In the genomic region with DNA sequence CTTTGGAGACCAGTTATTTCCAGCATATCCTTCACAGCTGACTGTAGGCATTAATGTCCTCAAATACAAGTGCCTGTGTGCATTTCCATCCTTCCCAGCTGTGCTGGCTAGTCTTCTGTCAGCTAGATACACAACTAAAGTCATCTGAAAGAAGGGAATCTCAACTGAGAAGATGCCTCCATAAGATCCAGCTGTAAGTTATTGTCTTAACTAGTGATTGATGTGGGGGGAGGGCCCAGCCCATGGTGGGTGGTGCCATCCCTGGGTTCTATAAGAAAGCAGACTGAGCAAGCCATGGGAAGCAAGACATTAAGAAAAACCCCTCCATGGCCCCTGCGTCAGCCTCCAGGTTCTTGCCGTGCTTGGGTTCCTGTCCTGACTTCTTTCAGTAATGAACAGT, we compare ENCODE assay signal across 8 mouse cellular contexts. TPM values are rescaled to one million over a fixed set of nuclear protein-coding genes. Genes with fewer than 3 reads are reported as not detected.
DNase-seq lines count a peak whose midpoint lies in the region; ATAC-seq lines count a peak whose summit lies in the region.

A gene (plus strand): TSS at position 301 of the 400 bp plus-strand sequence.

- no peak for DNase-seq in lung, postnatal 25 days (ENCODE audit: low spot score)
- DNase-seq in left cerebral cortex, postnatal 36 days (ENCODE audit: low spot score in 2 of 2) = no peak
- no peak for DNase-seq in spleen, postnatal 14 days (ENCODE audit: low spot score in 2 of 2)
- no peak for DNase-seq in urinary bladder, postnatal 14 days (ENCODE audit: low spot score)

- ATAC-seq in lung, embryonic 15.5 days (ENCODE audit: borderline replicate concordance, extremely low read depth, low FRiP score, low TSS enrichment) = no peak
- ATAC-seq in embryonic facial prominence, embryonic 13.5 days (ENCODE audit: insufficient number of reproducible peaks, insufficient read depth, low FRiP score, low TSS enrichment, low read depth) = no peak
- no peak for ATAC-seq in heart, embryonic 15.5 days (replicated peaks; ENCODE audit: insufficient number of reproducible peaks, insufficient read depth, low FRiP score, low read depth)
- ATAC-seq in neural tube, embryonic 13.5 days (ENCODE audit: low read depth) = no peak

- no peak within 1 kb of the TSS for H3K4me2 ChIP-seq in lung, embryonic 15.5 days
- no peak within 1 kb of the TSS for H3K4me2 ChIP-seq in embryonic facial prominence, embryonic 13.5 days
- H3K4me2 ChIP-seq in heart, embryonic 15.5 days = no peak within 1 kb of the TSS
- H3K4me2 ChIP-seq in neural tube, embryonic 13.5 days = no peak within 1 kb of the TSS

- 80% methylated on average over 2 of the region's 2 CpGs for WGBS in lung, embryonic 15.5 days
- 78% methylated on average over 2 of the region's 2 CpGs for WGBS in embryonic facial prominence, embryonic 13.5 days
- WGBS in heart, embryonic 15.5 days = 84% methylated on average over 2 of the region's 2 CpGs
- WGBS in neural tube, embryonic 13.5 days = 90% methylated on average over 2 of the region's 2 CpGs

- H3K27me3 ChIP-seq in lung, embryonic 15.5 days = no peaks in the 10 kb centered on the region
- H3K27me3 ChIP-seq in embryonic facial prominence, embryonic 13.5 days = no peaks in the 10 kb centered on the region
- H3K27me3 ChIP-seq in heart, embryonic 15.5 days = no peaks in the 10 kb centered on the region
- H3K27me3 ChIP-seq in neural tube, embryonic 13.5 days = no peaks in the 10 kb centered on the region

- peaks cover 40% of the 10 kb centered on the region for H3K4me1 ChIP-seq in lung, embryonic 15.5 days
- 0 out of 2 replicates have a peak, but pooled peaks cover 10% of the 10 kb centered on the region for H3K4me1 ChIP-seq in embryonic facial prominence, embryonic 13.5 days
- peaks cover 63% of the 10 kb centered on the region for H3K4me1 ChIP-seq in heart, embryonic 15.5 days (replicated peaks)
- H3K4me1 ChIP-seq in neural tube, embryonic 13.5 days (replicated peaks) = peaks cover 10% of the 10 kb centered on the region

- H3K36me3 ChIP-seq in lung, embryonic 15.5 days = no peaks in the 10 kb centered on the region
- no peaks in the 10 kb centered on the region for H3K36me3 ChIP-seq in embryonic facial prominence, embryonic 13.5 days
- H3K36me3 ChIP-seq in heart, embryonic 15.5 days = no peaks in the 10 kb centered on the region
- H3K36me3 ChIP-seq in neural tube, embryonic 13.5 days = no peaks in the 10 kb centered on the region

- H3K9ac ChIP-seq in lung, embryonic 15.5 days = no peak within 1 kb of the TSS
- no peak within 1 kb of the TSS for H3K9ac ChIP-seq in embryonic facial prominence, embryonic 13.5 days
- H3K9ac ChIP-seq in heart, embryonic 15.5 days = no peak within 1 kb of the TSS
- no peak within 1 kb of the TSS for H3K9ac ChIP-seq in neural tube, embryonic 13.5 days

- H3K9me3 ChIP-seq in lung, embryonic 15.5 days = no peaks in the 10 kb centered on the region
- no peaks in the 10 kb centered on the region for H3K9me3 ChIP-seq in embryonic facial prominence, embryonic 13.5 days
- H3K9me3 ChIP-seq in heart, embryonic 15.5 days (replicated peaks) = no peaks in the 10 kb centered on the region
- no peaks in the 10 kb centered on the region for H3K9me3 ChIP-seq in neural tube, embryonic 13.5 days

- no peak within 1 kb of the TSS for H3K4me3 ChIP-seq in lung, embryonic 15.5 days
- no peak within 1 kb of the TSS for H3K4me3 ChIP-seq in embryonic facial prominence, embryonic 13.5 days
- H3K4me3 ChIP-seq in heart, embryonic 15.5 days = no peak within 1 kb of the TSS
- H3K4me3 ChIP-seq in neural tube, embryonic 13.5 days = no peak within 1 kb of the TSS

- H3K27ac ChIP-seq in lung, embryonic 15.5 days = peak within 1 kb of the TSS; percentile 92; the same call in 1 of the 2 replicates
- H3K27ac ChIP-seq in embryonic facial prominence, embryonic 13.5 days = no peak within 1 kb of the TSS
- peak within 1 kb of the TSS; percentile 98 for H3K27ac ChIP-seq in heart, embryonic 15.5 days
- no peak within 1 kb of the TSS for H3K27ac ChIP-seq in neural tube, embryonic 13.5 days (replicated peaks)

- intact Hi-C loops in left cerebral cortex, postnatal 36 days (cut with DNase I) = no loop called here

RNA-seq across cellular contexts. Expression of the gene that starts here (rescaled TPM):
- 280 and 281 TPM in 2 replicates for polyA plus RNA-seq in lung, embryonic 15.5 days (2015; fragmentation: Nextera tagmentation; extraction: Ambion mirVana)
- 209 and 221 TPM in 2 replicates for polyA plus RNA-seq in embryonic facial prominence, embryonic 13.5 days (2015; fragmentation: Nextera tagmentation; extraction: Ambion mirVana)
- 435 and 491 TPM in 2 replicates for polyA plus RNA-seq in heart, embryonic 15.5 days (2015; fragmentation: Nextera tagmentation; extraction: Ambion mirVana)
- 100 to 1,000 TPM; 209 to 217 TPM for total RNA-seq in left cerebral cortex, postnatal 36 days (2021)
- 276 and 284 TPM in 2 replicates for polyA plus RNA-seq in neural tube, embryonic 13.5 days (2015; fragmentation: Nextera tagmentation; extraction: Ambion mirVana)

Comparison
In these comparisons a context has a peak if more than half of its experiments do, and no peak if none do; other contexts are left out.
1. H3K27ac ChIP-seq: peak in lung, embryonic 15.5 days (single experiment) and heart, embryonic 15.5 days (single experiment); none in embryonic facial prominence, embryonic 13.5 days (single experiment) and neural tube, embryonic 13.5 days (single experiment).